Mouse (Mus musculus): ENCODE measurements at regions not wholly inside any gene's neighbourhood (a gene's known extent, or its start where the extent isn't known, plus 50 kb on each side); places are given as distances from the start of the nearest gene placed in this dataset.

GRCm38 (mm10) chr6:140368354-140369069 is 55.3 kb upstream of the Plekha5 start:
- no peak for DNase-seq (ENCODE audit: low read depth)

- no peak for DNase-seq (ENCODE audit: low read depth)
Measured at GRCm38 (mm10) chr6:140367303-140367702, 56.6 kb upstream of the Plekha5 start.

- no peak for DNase-seq (ENCODE audit: low read depth)
Measured at GRCm38 (mm10) chr6:140366791-140367190, 57.1 kb upstream of the Plekha5 start.

- DNase-seq (ENCODE audit: low read depth): no peak
Measured at GRCm38 (mm10) chr6:140360996-140361395, 62.9 kb upstream of the Plekha5 start.

GRCm38 (mm10) chr6:140357901-140358300 is 66.0 kb upstream of the Plekha5 start:
- DNase-seq (ENCODE audit: low read depth): no peak

- DNase-seq (ENCODE audit: low read depth): peak; percentile 1
Measured at GRCm38 (mm10) chr6:140357300-140357699, 66.6 kb upstream of the Plekha5 start.

GRCm38 (mm10) chr6:140354082-140354481 is 69.8 kb upstream of the Plekha5 start:
- DNase-seq (ENCODE audit: low read depth): no peak

- no peak for DNase-seq (ENCODE audit: low read depth)
Measured at GRCm38 (mm10) chr6:140353610-140354009, 70.2 kb upstream of the Plekha5 start.

GRCm38 (mm10) chr6:140351365-140352095 is 72.3 kb upstream of the Plekha5 start:
- no peak for DNase-seq (ENCODE audit: low read depth)

GRCm38 (mm10) chr6:140348578-140348977 is 75.3 kb upstream of the Plekha5 start:
- no peak for DNase-seq (ENCODE audit: low read depth)

- no peak for DNase-seq (ENCODE audit: low read depth)
Measured at GRCm38 (mm10) chr6:140346929-140347328, 76.9 kb upstream of the Plekha5 start.

GRCm38 (mm10) chr6:140343638-140344037 is 80.2 kb upstream of the Plekha5 start:
- no peak for DNase-seq (ENCODE audit: low read depth)

GRCm38 (mm10) chr6:140342881-140343280 is 81.0 kb upstream of the Plekha5 start:
- no peak for DNase-seq (ENCODE audit: low read depth)

GRCm38 (mm10) chr6:140339731-140340130 is 84.1 kb upstream of the Plekha5 start:
- no peak for DNase-seq (ENCODE audit: low read depth)

- DNase-seq (ENCODE audit: low read depth): no peak
Measured at GRCm38 (mm10) chr6:140337897-140338749, 85.7 kb upstream of the Plekha5 start.

GRCm38 (mm10) chr6:140337083-140337491 is 86.8 kb upstream of the Plekha5 start:
- no peak for DNase-seq (ENCODE audit: low read depth)

- no peak for DNase-seq (ENCODE audit: low read depth)
Measured at GRCm38 (mm10) chr6:140336414-140336941, 87.4 kb upstream of the Plekha5 start.

- DNase-seq (ENCODE audit: low read depth): no peak
Measured at GRCm38 (mm10) chr6:140333397-140333796, 90.5 kb upstream of the Plekha5 start.

GRCm38 (mm10) chr6:140308641-140309040 is 115.2 kb upstream of the Plekha5 start:
- no peak for DNase-seq (ENCODE audit: low read depth)

GRCm38 (mm10) chr6:140306811-140307558 is 116.9 kb upstream of the Plekha5 start:
- no peak for DNase-seq (ENCODE audit: low read depth)

- no peak for DNase-seq (ENCODE audit: low read depth)
Measured at GRCm38 (mm10) chr6:140304105-140304504, 119.7 kb upstream of the Plekha5 start.
